Mouse (Mus musculus): ENCODE results near the gene Vnn3. TPM values are rescaled to one million over a fixed set of nuclear protein-coding genes. Genes with fewer than 3 reads are reported as not detected.

The Vnn3 gene
- polyA plus RNA-seq, 1 experiment from 2014 or later: not detected

DNA sequence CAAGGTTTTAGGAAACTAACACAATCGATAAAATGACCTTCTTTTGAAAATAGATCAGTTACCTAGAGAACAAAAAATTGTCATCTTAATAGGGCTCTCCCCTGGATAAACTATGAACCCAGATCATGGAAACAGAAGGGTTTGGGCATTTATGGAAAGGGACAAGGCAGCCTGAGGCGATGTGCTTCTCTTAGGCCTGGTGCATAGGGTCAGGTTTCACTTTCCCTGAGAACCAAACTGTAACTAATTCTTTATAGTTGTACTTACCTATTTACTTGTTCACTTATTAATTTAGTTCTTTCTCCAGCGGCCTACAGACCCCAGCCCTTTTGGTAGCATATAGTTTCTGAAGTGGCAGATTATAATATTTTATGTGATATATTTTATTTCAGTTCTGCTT, 14.1 kb upstream of the Vnn3 start:
- Histone ChIP-seq H3K27me3 (replicated peaks; ENCODE audit: low read depth, poor library complexity, severe bottlenecking) (no peaks in the 10 kb centered on the region), H3K27ac (replicated peaks) (no peak overlapping the region), H3K4me1 (peaks cover 4% of the 10 kb centered on the region; the same call in 1 of the 2 replicates), H3K4me3 (no peak overlapping the region), H3K36me3 (replicated peaks) (no peaks in the 10 kb centered on the region), H3K9me3 (no peaks in the 10 kb centered on the region)
- WGBS: 61% methylated on average over 3 of the region's 3 CpGs
- no peak for DNase-seq (ENCODE audit: low spot score)

DNA sequence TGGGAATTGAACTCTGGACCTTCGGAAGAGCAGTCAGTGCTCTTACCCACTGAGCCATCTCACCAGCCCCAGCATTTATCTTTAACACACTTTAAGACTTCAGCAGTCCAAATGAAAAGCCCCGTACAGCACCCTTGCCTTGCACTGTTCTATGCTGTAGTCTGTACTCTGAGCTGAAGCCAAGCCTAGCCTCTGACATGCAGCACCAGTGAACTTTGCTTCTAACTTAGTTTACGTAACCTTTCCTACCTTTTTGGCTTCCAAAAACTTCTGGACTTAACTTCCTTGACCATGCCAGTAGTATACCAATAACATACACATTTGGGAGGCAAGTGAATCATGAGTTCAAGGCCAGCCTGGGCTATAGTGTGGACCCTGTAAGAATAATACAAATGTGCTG, 12.4 kb upstream of the Vnn3 start:
- Histone ChIP-seq H3K9me3 (no peaks in the 10 kb centered on the region), H3K4me3 (no peak overlapping the region), H3K4me1 (peaks cover 4% of the 10 kb centered on the region; the same call in 1 of the 2 replicates), H3K27ac (replicated peaks) (no peak overlapping the region), H3K36me3 (replicated peaks) (no peaks in the 10 kb centered on the region), H3K27me3 (replicated peaks; ENCODE audit: low read depth, poor library complexity, severe bottlenecking) (no peaks in the 10 kb centered on the region)
- DNase-seq (ENCODE audit: low spot score): no peak
- WGBS: 96% methylated on average over 3 of the region's 3 CpGs

DNA sequence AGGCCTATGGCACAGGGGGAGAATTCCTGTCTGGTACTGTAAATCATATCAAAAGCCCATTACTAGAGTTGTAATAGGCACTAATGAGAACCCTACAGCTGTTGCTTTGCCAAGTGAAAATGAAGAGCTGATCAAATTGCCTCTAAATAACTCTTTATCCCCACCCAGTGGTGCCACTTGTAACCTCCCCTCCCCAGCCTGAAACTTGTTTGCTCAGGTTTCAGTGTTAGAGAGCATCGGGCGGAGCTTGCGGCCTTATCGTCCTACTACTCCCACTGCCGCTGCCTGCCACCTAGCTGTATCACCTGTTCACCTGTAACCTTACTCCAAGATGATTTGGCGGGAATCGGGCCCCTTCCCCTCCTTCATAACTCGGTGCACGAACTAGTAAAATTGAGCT, 11.9 kb upstream of the Vnn3 start:
- peak; percentile 12 for DNase-seq (ENCODE audit: low spot score)
- Histone ChIP-seq H3K27ac (replicated peaks) (no peak overlapping the region), H3K4me3 (no peak overlapping the region), H3K4me1 (peaks cover 4% of the 10 kb centered on the region; the same call in 1 of the 2 replicates), H3K36me3 (replicated peaks) (no peaks in the 10 kb centered on the region), H3K27me3 (replicated peaks; ENCODE audit: low read depth, poor library complexity, severe bottlenecking) (no peaks in the 10 kb centered on the region), H3K9me3 (no peaks in the 10 kb centered on the region)
- WGBS: 38% methylated on average over 9 of the region's 9 CpGs

DNA sequence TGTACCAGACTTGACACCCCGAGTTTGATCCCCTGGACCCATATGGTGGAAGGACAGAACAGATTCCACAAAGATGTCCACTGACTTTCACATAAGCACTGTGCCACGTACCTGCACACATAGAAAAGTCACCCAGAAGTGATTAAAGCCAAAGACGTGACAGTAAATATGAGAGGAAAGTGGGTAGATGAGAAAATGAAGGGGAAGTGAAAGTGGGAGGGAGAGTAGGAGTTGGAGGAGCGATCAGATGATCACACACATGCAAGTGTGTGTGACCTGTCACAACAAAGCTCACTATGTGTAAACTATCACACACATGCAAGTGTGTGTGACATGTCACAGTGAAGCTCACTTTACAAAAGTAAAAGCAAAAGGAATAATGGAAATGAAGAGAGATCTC, 10.8 kb upstream of the Vnn3 start:
- Histone ChIP-seq H3K4me3 (no peak overlapping the region), H3K27ac (replicated peaks) (no peak overlapping the region), H3K36me3 (replicated peaks) (no peaks in the 10 kb centered on the region), H3K27me3 (replicated peaks; ENCODE audit: low read depth, poor library complexity, severe bottlenecking) (no peaks in the 10 kb centered on the region), H3K4me1 (peaks cover 4% of the 10 kb centered on the region; the same call in 1 of the 2 replicates), H3K9me3 (no peaks in the 10 kb centered on the region)
- 83% methylated on average over 4 of the region's 4 CpGs for WGBS
- DNase-seq (ENCODE audit: low spot score): no peak

DNA sequence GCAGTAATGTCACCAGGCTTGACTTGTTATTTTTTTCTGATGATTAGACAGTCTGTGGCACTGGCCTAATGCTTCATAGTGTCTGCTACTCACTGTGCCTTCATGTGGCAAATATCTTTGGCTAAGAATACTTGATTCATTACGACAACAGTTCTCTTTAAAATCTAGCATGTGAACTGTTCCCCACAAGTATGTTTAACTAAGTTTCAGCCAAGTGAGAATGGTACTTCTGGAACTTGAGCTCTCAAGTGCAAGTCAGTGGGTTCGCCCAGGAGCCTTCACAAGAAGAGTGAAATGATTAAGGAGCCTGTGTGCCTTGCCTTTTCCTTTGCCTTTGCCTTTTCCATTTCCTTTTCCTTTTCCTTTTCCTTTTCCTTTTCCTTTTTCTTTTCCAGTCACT, 834 bp downstream of the Vnn3 start:
- no peak overlapping the region for H3K4me3 ChIP-seq
- no peaks in the 10 kb centered on the region for H3K9me3 ChIP-seq
- H3K36me3 ChIP-seq (replicated peaks): no peaks in the 10 kb centered on the region
- DNase-seq (ENCODE audit: low spot score): no peak
- no peaks in the 10 kb centered on the region for H3K4me1 ChIP-seq
- WGBS: 87% methylated on average over 2 of the region's 2 CpGs
- H3K27ac ChIP-seq (replicated peaks): no peak overlapping the region
- H3K27me3 ChIP-seq (replicated peaks; ENCODE audit: low read depth, poor library complexity, severe bottlenecking): no peaks in the 10 kb centered on the region

DNA sequence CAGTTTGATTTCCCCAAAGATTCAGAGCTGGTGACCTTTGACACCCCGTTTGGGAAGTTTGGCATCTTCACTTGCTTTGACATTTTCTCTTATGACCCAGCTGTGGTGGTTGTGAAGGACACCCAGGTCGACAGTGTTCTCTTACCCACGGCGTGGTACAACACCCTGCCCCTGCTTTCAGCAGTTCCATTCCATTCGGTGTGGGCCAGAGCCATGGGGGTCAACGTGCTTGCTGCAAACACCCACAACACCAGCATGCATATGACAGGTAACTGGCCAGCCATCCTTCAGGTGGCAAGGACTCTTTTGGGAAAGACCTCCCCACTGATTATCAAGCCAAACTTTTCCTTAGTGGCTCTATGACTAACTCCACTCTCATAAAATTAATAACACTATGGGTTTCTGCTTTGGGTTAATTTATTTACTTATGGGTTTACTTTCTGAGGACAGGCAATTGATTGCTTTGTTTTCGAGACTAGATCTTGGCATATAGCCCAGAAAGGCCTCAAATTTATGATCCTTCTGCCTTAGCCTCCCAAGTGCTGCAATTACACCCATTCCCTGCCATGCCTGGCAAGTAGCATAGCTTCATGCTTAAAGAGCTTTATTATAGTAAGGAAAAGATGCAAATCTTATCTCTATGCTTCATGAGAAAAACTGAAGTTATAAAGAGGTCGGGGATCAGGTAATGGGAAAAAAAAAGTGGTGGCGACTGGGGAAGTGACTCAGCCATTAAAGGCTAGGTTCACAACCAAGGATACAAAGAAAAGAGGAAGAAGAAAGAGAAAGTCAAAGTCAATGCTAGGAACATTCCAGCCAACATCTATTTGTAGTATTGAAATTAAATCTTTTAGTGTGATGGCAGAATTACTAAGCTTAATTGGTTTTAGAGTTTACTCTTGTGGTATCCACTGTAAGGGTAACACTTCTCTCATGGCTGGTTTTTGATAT, 13.4 kb downstream of the Vnn3 start:
- Histone ChIP-seq H3K9me3 (peaks cover 11% of the 10 kb centered on the region; the same call in 1 of the 2 replicates), H3K4me1 (no peaks in the 10 kb centered on the region), H3K36me3 (replicated peaks) (no peaks in the 10 kb centered on the region), H3K27ac (replicated peaks) (no peak overlapping the region), H3K27me3 (replicated peaks; ENCODE audit: low read depth, poor library complexity, severe bottlenecking) (no peaks in the 10 kb centered on the region), H3K4me3 (no peak overlapping the region)
- no peak for DNase-seq (ENCODE audit: low spot score)
- 89% methylated on average over 9 of the region's 9 CpGs for WGBS

DNA sequence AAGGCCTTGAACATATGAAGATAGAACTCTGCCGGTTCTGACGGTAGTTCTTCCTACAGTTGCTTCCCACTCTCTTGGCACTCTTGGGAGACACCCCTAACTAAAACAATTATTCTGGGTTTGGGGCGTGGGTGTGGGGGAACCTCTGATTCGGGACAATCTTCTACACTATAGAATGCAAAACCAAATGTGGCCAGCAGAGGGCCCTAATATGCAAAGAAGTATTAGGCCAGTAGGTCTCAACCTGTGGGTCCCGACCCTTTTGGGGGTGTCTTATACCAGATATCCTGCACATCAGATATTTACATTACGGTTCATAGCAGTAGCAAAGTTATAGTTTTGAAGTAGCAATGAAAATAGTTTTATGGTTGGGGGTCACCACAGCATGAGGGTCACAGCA, 29.4 kb downstream of the Vnn3 start:
- H3K4me1 ChIP-seq: no peaks in the 10 kb centered on the region
- H3K4me3 ChIP-seq: no peak overlapping the region
- no peaks in the 10 kb centered on the region for H3K36me3 ChIP-seq (replicated peaks)
- no peaks in the 10 kb centered on the region for H3K27me3 ChIP-seq (replicated peaks; ENCODE audit: low read depth, poor library complexity, severe bottlenecking)
- WGBS: 92% methylated on average over 6 of the region's 6 CpGs
- DNase-seq (ENCODE audit: low spot score): no peak
- no peak overlapping the region for H3K27ac ChIP-seq (replicated peaks)
- H3K9me3 ChIP-seq: peaks cover 4% of the 10 kb centered on the region

DNA sequence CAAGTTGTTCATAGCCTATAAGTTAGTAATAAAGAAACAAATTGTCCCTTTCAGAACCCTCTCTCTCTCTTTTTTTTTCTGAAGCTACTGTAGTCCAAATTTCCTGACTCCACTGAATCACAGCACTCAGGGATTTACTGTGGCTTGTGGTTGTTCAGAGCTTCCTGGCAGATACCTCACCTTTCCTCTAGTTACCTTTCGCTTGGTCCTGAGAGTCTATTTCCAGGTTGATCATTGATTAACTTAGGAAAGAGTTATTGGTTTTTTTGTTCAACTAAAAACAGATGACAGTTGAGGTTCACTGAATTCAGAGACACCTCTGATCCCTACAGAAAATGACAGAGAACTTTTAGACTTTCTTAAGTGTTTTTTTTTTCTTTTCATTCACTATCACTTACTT, 33.6 kb downstream of the Vnn3 start:
- DNase-seq (ENCODE audit: low spot score): no peak
- no peaks in the 10 kb centered on the region for H3K4me1 ChIP-seq
- H3K4me3 ChIP-seq: no peak overlapping the region
- H3K27me3 ChIP-seq (replicated peaks; ENCODE audit: low read depth, poor library complexity, severe bottlenecking): no peaks in the 10 kb centered on the region
- no peaks in the 10 kb centered on the region for H3K9me3 ChIP-seq
- WGBS: 92% methylated on average over 1 of the region's 1 CpGs
- H3K36me3 ChIP-seq (replicated peaks): no peaks in the 10 kb centered on the region
- no peak overlapping the region for H3K27ac ChIP-seq (replicated peaks)

DNA sequence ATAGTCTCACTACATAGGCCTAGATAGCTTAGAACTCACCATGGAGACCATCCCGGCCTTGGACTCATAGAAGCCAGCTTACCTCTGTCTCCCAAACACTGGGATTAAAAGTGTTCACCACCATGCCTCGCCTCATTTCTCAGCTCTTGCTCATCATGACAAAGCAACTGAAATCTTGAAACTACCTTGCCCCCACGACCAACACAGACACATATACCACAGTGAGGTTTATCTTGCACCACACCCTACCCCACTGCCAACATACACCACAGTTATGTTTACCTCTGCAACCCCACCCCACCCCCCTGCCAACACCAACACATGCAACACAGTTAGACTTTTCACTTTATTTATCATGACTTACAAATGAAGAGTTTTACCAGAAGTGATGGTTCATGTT, 34.8 kb downstream of the Vnn3 start:
- Histone ChIP-seq H3K36me3 (replicated peaks) (no peaks in the 10 kb centered on the region), H3K27me3 (replicated peaks; ENCODE audit: low read depth, poor library complexity, severe bottlenecking) (no peaks in the 10 kb centered on the region), H3K4me3 (no peak overlapping the region), H3K9me3 (no peaks in the 10 kb centered on the region), H3K27ac (replicated peaks) (no peak overlapping the region), H3K4me1 (no peaks in the 10 kb centered on the region)
- no peak for DNase-seq (ENCODE audit: low spot score)
- WGBS: 82% methylated on average over 3 of the region's 3 CpGs

DNA sequence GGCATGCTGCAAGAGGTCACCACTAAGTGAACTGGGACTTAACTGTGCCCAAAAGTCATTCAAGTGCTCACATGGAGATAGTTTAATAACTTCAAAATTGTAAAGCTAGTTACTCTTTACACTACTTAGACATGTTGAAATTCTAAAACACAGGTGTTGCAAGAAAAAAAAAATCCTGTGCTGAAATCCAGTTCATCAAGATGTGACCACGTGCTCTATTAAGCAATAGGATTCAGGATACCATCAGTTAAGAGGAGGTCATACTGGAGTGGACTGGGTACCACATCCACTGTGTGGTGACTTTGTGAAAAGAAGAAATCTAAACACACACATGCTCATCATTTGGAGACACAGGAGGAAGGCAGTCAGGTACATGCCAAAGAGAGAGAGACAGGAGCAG, 41.7 kb downstream of the Vnn3 start:
- Histone ChIP-seq H3K27ac (replicated peaks) (no peak overlapping the region), H3K27me3 (replicated peaks; ENCODE audit: low read depth, poor library complexity, severe bottlenecking) (no peaks in the 10 kb centered on the region), H3K4me3 (no peak overlapping the region), H3K36me3 (replicated peaks) (no peaks in the 10 kb centered on the region), H3K4me1 (peaks cover 11% of the 10 kb centered on the region), H3K9me3 (no peaks in the 10 kb centered on the region)
- 84% methylated on average over 1 of the region's 1 CpGs for WGBS
- no peak for DNase-seq (ENCODE audit: low spot score)

DNA sequence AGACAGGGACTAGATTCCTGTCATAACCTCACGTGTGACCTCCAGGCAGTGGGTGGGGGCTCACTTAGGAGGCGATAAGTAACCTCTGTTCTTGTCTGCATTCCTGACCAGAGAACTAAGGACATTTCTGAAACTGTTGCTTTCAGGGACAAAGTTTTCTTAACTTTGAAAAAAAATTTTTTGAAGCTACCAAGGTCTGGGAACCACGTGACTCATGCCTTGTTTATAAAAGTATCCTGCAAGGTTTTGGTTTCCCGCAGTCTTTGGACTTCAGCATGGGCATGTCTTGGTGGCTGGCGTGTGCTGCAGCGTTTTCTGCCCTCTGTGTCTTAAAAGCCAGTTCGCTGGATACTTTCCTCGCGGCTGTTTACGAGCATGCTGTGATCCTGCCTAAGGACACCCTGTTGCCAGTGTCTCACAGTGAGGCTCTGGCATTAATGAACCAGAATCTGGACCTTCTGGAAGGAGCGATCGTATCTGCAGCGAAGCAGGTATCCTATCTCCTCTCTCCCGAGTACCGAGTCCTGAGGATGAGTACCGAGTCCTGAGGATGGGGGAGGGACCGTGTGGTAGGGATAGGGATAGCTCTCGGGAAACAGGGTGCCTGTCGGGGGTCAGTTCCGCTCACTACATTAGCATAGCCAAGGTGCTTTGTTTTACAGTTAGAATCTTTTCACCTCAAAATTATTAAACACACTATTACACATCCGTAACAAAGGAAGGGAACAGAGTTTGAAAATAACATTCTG, 43.5 kb downstream of the Vnn3 start, which contains the start of gene Vnn1:
Gene Vnn1, plus strand, starts transcription at position 88 of the 749 bp plus-strand sequence.
- peak within 1 kb of the TSS; percentile 45 for H3K4me3 ChIP-seq
- DNase-seq (ENCODE audit: low spot score): peak; percentile 14
- no peaks in the 10 kb centered on the region for H3K27me3 ChIP-seq (replicated peaks; ENCODE audit: low read depth, poor library complexity, severe bottlenecking)
- H3K27ac ChIP-seq (replicated peaks): no peak within 1 kb of the TSS
- H3K4me1 ChIP-seq: peaks cover 11% of the 10 kb centered on the region
- no peaks in the 10 kb centered on the region for H3K36me3 ChIP-seq (replicated peaks)
- H3K9me3 ChIP-seq: no peaks in the 10 kb centered on the region
- WGBS: 34% methylated on average over 21 of the region's 21 CpGs

DNA sequence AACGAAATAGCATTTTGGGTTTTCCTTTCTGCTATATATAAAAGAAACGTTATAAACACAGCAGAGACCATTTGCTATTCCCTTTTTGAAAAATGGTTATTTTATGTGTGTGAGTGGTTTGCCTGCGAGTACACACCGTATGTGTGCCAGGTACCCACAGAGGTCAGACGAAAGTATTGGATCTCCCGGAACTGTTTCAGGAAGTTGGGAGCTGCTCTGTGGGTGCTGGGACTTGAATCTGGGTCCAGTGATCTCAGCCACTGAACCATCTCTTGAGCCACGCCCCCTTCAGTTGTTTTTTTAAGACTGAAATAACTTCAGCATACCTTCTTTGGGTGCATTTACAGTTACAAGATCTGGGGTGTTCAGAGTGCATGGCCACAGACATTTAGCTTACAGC, 44.1 kb downstream of the Vnn3 start:
- Histone ChIP-seq H3K27me3 (replicated peaks; ENCODE audit: low read depth, poor library complexity, severe bottlenecking) (no peaks in the 10 kb centered on the region), H3K9me3 (no peaks in the 10 kb centered on the region), H3K4me1 (peaks cover 11% of the 10 kb centered on the region), H3K27ac (replicated peaks) (no peak overlapping the region), H3K4me3 (no peak overlapping the region), H3K36me3 (replicated peaks) (no peaks in the 10 kb centered on the region)
- WGBS: 80% methylated on average over 7 of the region's 7 CpGs
- DNase-seq (ENCODE audit: low spot score): no peak

DNA sequence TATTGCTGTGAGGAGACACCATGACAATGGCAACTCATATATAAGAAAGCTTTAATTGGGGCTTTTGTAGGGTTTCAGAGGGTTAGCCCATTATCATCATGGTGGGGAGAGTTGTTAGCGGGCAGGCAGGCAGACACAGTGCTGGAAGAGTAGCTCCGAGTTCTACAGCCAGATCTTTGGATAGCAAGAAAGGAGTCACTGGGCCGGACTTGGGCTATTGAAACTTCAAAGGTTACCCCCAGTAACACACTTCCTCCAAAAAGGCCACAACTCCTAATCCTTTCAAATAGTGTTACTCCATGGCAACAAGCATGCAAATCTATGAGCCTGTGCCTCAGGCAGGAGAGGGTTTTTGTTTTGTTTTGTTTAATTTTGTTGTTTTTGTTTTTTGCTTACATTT, 49.9 kb downstream of the Vnn3 start:
- 80% methylated on average over 3 of the region's 3 CpGs for WGBS
- Histone ChIP-seq H3K27me3 (replicated peaks; ENCODE audit: low read depth, poor library complexity, severe bottlenecking) (no peaks in the 10 kb centered on the region), H3K4me3 (no peak overlapping the region), H3K36me3 (replicated peaks) (no peaks in the 10 kb centered on the region), H3K4me1 (no peaks in the 10 kb centered on the region), H3K9me3 (no peaks in the 10 kb centered on the region), H3K27ac (replicated peaks) (no peak overlapping the region)
- DNase-seq (ENCODE audit: low spot score): no peak
